7 mouse cellular contexts compared by ENCODE assay signal in the genomic region with DNA sequence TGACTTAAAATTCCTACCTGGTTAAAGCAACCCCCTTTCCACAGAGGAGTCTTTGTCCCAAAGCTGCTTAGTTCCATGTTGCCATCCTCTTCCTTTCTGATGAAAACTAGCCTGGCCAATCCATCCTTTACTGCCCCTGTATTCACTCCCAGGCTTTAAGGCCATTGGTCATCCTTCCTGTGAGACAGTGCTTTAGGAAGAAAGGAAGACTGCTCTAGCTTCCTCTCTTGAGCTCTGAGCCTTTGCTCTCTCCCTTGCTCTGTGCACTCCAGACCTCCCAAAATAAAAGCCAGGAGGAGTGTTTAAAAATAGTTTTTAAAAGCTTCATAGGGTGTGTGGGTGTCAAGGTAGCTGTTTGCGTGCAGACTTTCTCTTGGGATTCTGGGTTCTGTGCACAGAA. TPM values are rescaled to one million over a fixed set of nuclear protein-coding genes. Genes with fewer than 3 reads are reported as not detected.
A peak's percentile ranks its signal among the peaks of the same experiment; 100 is the strongest.
DNase-seq lines count a peak whose midpoint lies in the region; ATAC-seq and TF ChIP-seq lines count a peak whose summit lies in the region.

No protein-coding gene starts in this region.

- DNase-seq in lung, adult 2 months = no peak
- no peak for DNase-seq in forebrain, embryonic 14.5 days (ENCODE audit: low spot score)
- no peak for DNase-seq in limb, embryonic 14.5 days (ENCODE audit: low spot score)
- DNase-seq in MN1 (ENCODE audit: low spot score) = no peak
- DNase-seq in layer of hippocampus, adult 11-12 months (ENCODE audit: low spot score) = no peak

- H3K36me3 ChIP-seq in lung, embryonic 15.5 days = no peaks in the 10 kb centered on the region
- H3K36me3 ChIP-seq in forebrain, embryonic 14.5 days (ENCODE audit: control insufficient read depth, insufficient read depth, low read length) = no peaks in the 10 kb centered on the region
- no peaks in the 10 kb centered on the region for H3K36me3 ChIP-seq in limb, embryonic 14.5 days (ENCODE audit: control insufficient read depth, insufficient read depth, low read length)
- no peaks in the 10 kb centered on the region for H3K36me3 ChIP-seq in stomach, embryonic 15.5 days

- H3K9me3 ChIP-seq in lung, embryonic 15.5 days = no peaks in the 10 kb centered on the region
- H3K9me3 ChIP-seq in forebrain, embryonic 14.5 days (replicated peaks; ENCODE audit: control insufficient read depth, low read length) = no peaks in the 10 kb centered on the region
- no peaks in the 10 kb centered on the region for H3K9me3 ChIP-seq in limb, embryonic 14.5 days (ENCODE audit: control insufficient read depth, low read length)
- no peaks in the 10 kb centered on the region for H3K9me3 ChIP-seq in stomach, embryonic 15.5 days

- TF ChIP-seq CTCF in lung, adult 2 months (IDR thresholded peaks at IDR 0.05; ENCODE audit: insufficient read depth, low read length) = no peak

- H3K9ac ChIP-seq in lung, embryonic 15.5 days = peak overlapping the region; percentile 50
- peak overlapping the region; percentile 71 for H3K9ac ChIP-seq in forebrain, embryonic 14.5 days (ENCODE audit: low read length)
- peak overlapping the region; percentile 78 for H3K9ac ChIP-seq in limb, embryonic 14.5 days (ENCODE audit: low read depth, low read length, severe bottlenecking)
- peak overlapping the region; percentile 22; the same call in 1 of the 2 replicates for H3K9ac ChIP-seq in stomach, embryonic 15.5 days

- H3K27ac ChIP-seq in lung, embryonic 15.5 days = peak overlapping the region; percentile 83
- peak overlapping the region; percentile 93 for H3K27ac ChIP-seq in forebrain, embryonic 14.5 days (ENCODE audit: low read depth, low read length)
- peak overlapping the region; percentile 78 for H3K27ac ChIP-seq in limb, embryonic 14.5 days (replicated peaks; ENCODE audit: low read depth, low read length)
- no peak overlapping the region for H3K27ac ChIP-seq in stomach, embryonic 15.5 days

- H3K4me2 ChIP-seq in lung, embryonic 15.5 days = peak overlapping the region; percentile 81
- H3K4me2 ChIP-seq in forebrain, embryonic 14.5 days (ENCODE audit: low read length) = peak overlapping the region; percentile 60
- peak overlapping the region; percentile 82 for H3K4me2 ChIP-seq in limb, embryonic 14.5 days (replicated peaks; ENCODE audit: low read depth, low read length, severe bottlenecking)
- H3K4me2 ChIP-seq in stomach, embryonic 15.5 days = peak overlapping the region; percentile 70

- peaks cover 24% of the 10 kb centered on the region for H3K4me1 ChIP-seq in lung, embryonic 15.5 days
- H3K4me1 ChIP-seq in lung, adult 2 months (ENCODE audit: control insufficient read depth, insufficient read depth, low read length) = peaks cover under 1% of the 10 kb centered on the region; the same call in 1 of the 2 replicates
- peaks cover 20% of the 10 kb centered on the region for H3K4me1 ChIP-seq in forebrain, embryonic 14.5 days (ENCODE audit: control insufficient read depth, insufficient read depth, low read length)
- peaks cover 14% of the 10 kb centered on the region for H3K4me1 ChIP-seq in limb, embryonic 14.5 days (ENCODE audit: control insufficient read depth, insufficient read depth, low read length)
- 0 out of 2 replicates have a peak, but pooled peaks cover 4% of the 10 kb centered on the region for H3K4me1 ChIP-seq in stomach, embryonic 15.5 days

- TF ChIP-seq POLR2A in lung, adult 2 months (IDR thresholded peaks at IDR 0.05; ENCODE audit: borderline replicate concordance, extremely low read depth, low read depth, low read length) = no peak
- no peak for TF ChIP-seq POLR2A in limb, embryonic 14.5 days (IDR thresholded peaks at IDR 0.05; ENCODE audit: borderline replicate concordance, extremely low read depth, insufficient read depth, insufficient read length)

- H3K4me3 ChIP-seq in lung, embryonic 15.5 days = peak overlapping the region; percentile 44
- no peak overlapping the region for H3K4me3 ChIP-seq in lung, adult 2 months (replicated peaks; ENCODE audit: extremely low read depth, low read depth, low read length)
- H3K4me3 ChIP-seq in forebrain, embryonic 14.5 days (ENCODE audit: low read depth, low read length) = peak overlapping the region; percentile 27
- H3K4me3 ChIP-seq in limb, embryonic 14.5 days (replicated peaks; ENCODE audit: low read length) = peak overlapping the region; percentile 47
- peak overlapping the region; percentile 42 for H3K4me3 ChIP-seq in stomach, embryonic 15.5 days (replicated peaks)

- WGBS in lung, embryonic 15.5 days = 38% methylated on average over 1 of the region's 1 CpGs
- 27% methylated on average over 1 of the region's 1 CpGs for WGBS in lung, adult 2 months
- WGBS in forebrain, embryonic 14.5 days = 4% methylated on average over 1 of the region's 1 CpGs
- WGBS in limb, embryonic 14.5 days = 12% methylated on average over 1 of the region's 1 CpGs
- WGBS in stomach, embryonic 15.5 days = 31% methylated on average over 1 of the region's 1 CpGs

- no peak for ATAC-seq in lung, embryonic 15.5 days (ENCODE audit: borderline replicate concordance, extremely low read depth, low FRiP score, low TSS enrichment)
- peak; percentile 16 for ATAC-seq in forebrain, embryonic 14.5 days
- ATAC-seq in limb, embryonic 14.5 days (ENCODE audit: low FRiP score, low read depth) = no peak
- no peak for ATAC-seq in stomach, embryonic 15.5 days (ENCODE audit: insufficient read depth, low FRiP score, low read depth)

- no peaks in the 10 kb centered on the region for H3K27me3 ChIP-seq in lung, embryonic 15.5 days
- no peaks in the 10 kb centered on the region for H3K27me3 ChIP-seq in forebrain, embryonic 14.5 days (replicated peaks; ENCODE audit: control insufficient read depth, insufficient read depth, low read length)
- no peaks in the 10 kb centered on the region for H3K27me3 ChIP-seq in limb, embryonic 14.5 days (ENCODE audit: control insufficient read depth, insufficient read depth, low read length)
- H3K27me3 ChIP-seq in stomach, embryonic 15.5 days (replicated peaks) = no peaks in the 10 kb centered on the region

RNA-seq across cellular contexts. Expression of a gene that starts 14.8 kb away (rescaled TPM):
- polyA plus RNA-seq in lung, embryonic 15.5 days (2015; fragmentation: Nextera tagmentation; extraction: Ambion mirVana) = 28.5 and 33.3 TPM in 2 replicates
- polyA plus RNA-seq in lung, adult 2 months (2012; rRNA removed) = 381 and 394 TPM in 2 replicates
- 46.6 and 53.3 TPM in 2 replicates for polyA plus RNA-seq in forebrain, embryonic 14.5 days (2014; fragmentation: Nextera tagmentation; extraction: Ambion mirVana)
- 164 and 197 TPM in 2 replicates for polyA plus RNA-seq in limb, embryonic 14.5 days (2012; rRNA removed)
- polyA plus RNA-seq in limb, embryonic 14.5 days (2014; fragmentation: Nextera tagmentation; extraction: Ambion mirVana) = 47.4 and 52.7 TPM in 2 replicates
- 17.2 and 19.1 TPM in 2 replicates for polyA plus RNA-seq in stomach, embryonic 15.5 days (2015; fragmentation: Nextera tagmentation; extraction: Ambion mirVana)

Comparison
In these comparisons a context has a peak if more than half of its experiments do, and no peak if none do; other contexts are left out.
1. H3K9ac ChIP-seq: peak in every context shown above with its lines; median percentile 78 in limb, embryonic 14.5 days; 71 in forebrain, embryonic 14.5 days; 50 in lung, embryonic 15.5 days; 22 in stomach, embryonic 15.5 days.